Mouse (Mus musculus) heart, postnatal 14 days (tissue): ENCODE results near the gene Map10. TPM values are rescaled to one million over a fixed set of nuclear protein-coding genes. Genes with fewer than 3 reads are reported as not detected.
A peak's percentile ranks its signal among the peaks of the same experiment; 100 is the strongest.

Experiments used
- DNase-seq, 2 experiments: peaks; one replicate each; pipeline ENCODE4 v3.0.0; 2021 to 2022
- intact Hi-C: fragments of 180-260 bp; cut with DNase I; formaldehyde crosslinking; loops from one replicate; pipeline ENCODE4 v1.15.1; 2025
- total RNA-seq, 2 experiments: library from RNA; stranded (reverse); gene quantifications; 2 replicates each; pipeline ENCODE4 v1.2.3; 2021

The Map10 gene
- total RNA-seq, 2 experiments from 2014 or later: 3.8 to 4.3 TPM

- DNase-seq: no peak
- intact Hi-C loops: no loop called here
Measured at GRCm38 (mm10) chr8:125704434-125704833, 34.8 kb downstream of the Map10 start.

- DNase-seq: no peak
- intact Hi-C loops: no loop called here
Measured at GRCm38 (mm10) chr8:125705816-125706215, 36.2 kb downstream of the Map10 start.

- intact Hi-C loops: no loop called here
- no peak for DNase-seq
Measured at GRCm38 (mm10) chr8:125709171-125709570, 39.6 kb downstream of the Map10 start.

- intact Hi-C loops: no loop called here
- DNase-seq: no peak
Measured at GRCm38 (mm10) chr8:125711514-125711913, 41.9 kb downstream of the Map10 start.

GRCm38 (mm10) chr8:125716211-125716610 lies 46.6 kb downstream of the Map10 start:
- intact Hi-C loops: no loop called here
- no peak for DNase-seq

- intact Hi-C loops: no loop called here
- DNase-seq: no peak
Measured at GRCm38 (mm10) chr8:125716613-125717012, 47.0 kb downstream of the Map10 start.

GRCm38 (mm10) chr8:125718914-125719313 lies 49.3 kb downstream of the Map10 start:
- intact Hi-C loops: no loop called here
- no peak for DNase-seq

- DNase-seq: peak; percentile 13 to 42
- intact Hi-C loops: loop anchor here (5.0 kb wide), 1 partner anchor 150 kb away; no protein-coding TSS in a partner anchor
Measured at GRCm38 (mm10) chr8:125722675-125723074, 53.1 kb downstream of the Map10 start.

Other genes starting within 250 kb of the Map10 start
- 10 to 100 TPM; 46.6 to 48.3 TPM for gene Sipa1l2, start 100.0 kb upstream of the Map10 start, total RNA-seq
- 10 to 100 TPM; 15.9 to 17.8 TPM for gene Ntpcr, start 60.1 kb downstream of the Map10 start, total RNA-seq
- gene Pcnx2, start 228.5 kb downstream of the Map10 start, total RNA-seq: under 1 TPM; 0.61 to 0.88 TPM
- under 1 TPM; 0.24 to 0.36 TPM for gene Map3k21, start 240.6 kb downstream of the Map10 start, total RNA-seq